Mouse (Mus musculus) T-cell, adult 2 months (primary cell): ENCODE data around the gene Zfc3h1.

Experiments used
- DNase-seq: peaks from one replicate; pipeline ENCODE4 v3.0.0; 2022; ENCODE audit warnings: low spot score

Zfc3h1 gene

DNA sequence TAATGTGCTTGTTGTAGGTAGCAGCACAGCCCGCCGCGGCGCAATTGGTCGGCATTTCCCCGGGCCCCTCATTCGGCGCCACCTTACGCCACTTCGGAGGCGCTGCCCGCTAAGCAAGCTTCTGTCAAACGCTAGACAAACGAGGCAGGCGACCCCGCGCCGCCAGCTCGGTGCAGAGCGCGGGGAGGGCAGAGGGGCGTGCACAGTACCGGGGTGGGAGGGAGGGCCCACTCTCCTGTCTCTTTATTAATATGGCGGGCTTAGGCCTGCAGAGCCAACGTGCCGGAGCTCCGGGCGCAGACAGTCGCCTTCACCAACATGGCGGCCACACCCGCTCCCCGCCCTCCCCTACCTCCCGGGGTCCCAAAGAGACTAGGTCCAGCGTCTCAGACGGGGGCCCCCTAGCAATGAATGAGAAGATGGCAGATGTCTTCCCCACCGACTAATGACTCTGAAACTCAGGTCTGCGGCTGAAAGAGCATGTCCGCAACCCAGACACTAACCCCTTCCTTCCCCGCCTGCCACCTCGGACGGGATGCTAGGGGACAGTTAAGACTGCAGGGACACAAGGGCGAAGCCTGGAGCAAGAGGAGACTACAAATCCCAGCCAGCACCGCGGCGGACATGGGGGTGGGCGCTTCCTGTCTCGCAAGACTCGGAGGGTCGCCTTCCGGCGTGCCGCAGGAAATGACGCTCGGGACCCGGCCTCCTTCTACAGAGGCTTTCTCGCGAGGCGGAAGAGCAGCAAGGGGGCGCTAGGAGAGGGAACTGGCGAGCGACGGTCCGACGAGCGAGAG, at the start of gene Zfc3h1, which contains the start of gene Thap2:
Gene Zfc3h1, plus strand, starts transcription at position 739 of the 797 bp plus-strand sequence.
Gene Thap2, minus strand, starts transcription at position 223 of the 797 bp plus-strand sequence.
- DNase-seq, result peak; percentile 98

DNA sequence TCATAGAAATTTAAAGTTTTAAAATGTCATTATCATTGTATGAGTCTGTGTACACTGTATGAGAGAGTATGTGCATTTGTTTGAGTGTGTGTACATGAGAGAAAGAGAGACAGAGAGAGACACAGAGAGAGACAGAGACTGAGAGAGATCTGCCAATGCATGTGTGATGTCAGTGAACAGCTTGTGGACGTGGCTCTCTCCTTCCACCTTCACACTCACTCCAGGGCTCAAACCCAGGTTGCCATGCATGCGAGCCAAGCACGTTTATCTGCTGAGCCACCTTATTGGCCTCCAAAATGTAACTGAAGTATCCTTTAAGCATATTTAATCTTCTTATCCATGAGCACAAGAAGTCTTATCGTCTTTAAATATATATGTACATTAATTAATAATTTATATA, 47.9 kb upstream of the Zfc3h1 start:
- DNase-seq, result no peak

DNA sequence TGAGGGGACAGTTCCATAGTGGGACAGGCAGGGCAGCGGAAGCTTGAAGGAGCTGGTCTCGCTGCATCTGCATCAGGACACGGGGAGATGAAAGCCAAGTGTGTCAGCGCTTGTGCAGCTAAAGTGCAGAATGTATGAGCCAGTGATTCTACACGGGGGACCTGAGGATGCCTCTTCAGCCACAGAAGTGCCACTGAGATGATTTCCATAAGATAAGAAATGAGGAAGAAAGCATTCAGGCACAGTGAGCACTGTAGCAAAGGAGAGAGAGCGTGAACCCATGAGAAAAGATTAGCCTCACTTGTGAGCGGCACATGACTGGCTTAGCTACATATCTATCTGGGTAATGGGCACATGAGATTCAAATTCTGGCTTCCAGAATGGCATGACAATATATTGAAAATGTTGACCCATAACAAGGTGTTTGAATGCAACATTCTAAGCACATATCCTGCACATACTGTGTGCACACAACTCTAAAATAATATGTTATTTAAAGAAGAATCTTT, 44.9 kb upstream of the Zfc3h1 start:
- DNase-seq, result no peak

DNA sequence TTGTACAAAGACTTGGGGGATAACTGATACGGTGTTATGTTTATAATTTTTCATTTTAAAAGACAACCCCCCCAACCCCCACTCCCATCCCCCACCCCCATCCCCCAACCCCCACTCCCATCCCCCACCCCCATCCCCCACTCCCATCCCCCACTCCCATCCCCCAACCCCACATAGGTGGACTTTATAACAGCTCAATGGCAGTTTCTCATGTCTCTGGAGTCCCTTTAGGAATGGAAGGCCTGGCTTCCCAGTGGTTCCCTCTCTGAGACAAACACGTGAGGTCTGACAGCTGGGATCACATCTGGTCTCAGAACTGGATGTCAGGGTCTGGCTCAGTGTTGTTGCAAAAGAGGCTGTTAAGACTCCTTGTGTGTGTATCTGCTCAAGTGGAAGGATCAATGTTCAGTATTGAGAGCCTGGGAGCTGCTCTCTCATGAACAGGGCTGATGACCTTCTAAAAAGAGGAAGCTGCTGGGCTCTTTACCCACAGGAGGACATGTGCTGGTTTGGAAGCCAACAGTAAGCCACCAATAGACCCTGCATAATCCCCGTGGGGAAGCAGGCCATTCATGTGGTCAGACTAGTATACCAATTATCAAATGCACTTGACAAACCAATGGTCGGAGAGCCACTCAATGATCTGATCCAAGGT, 41.9 kb upstream of the Zfc3h1 start:
- DNase-seq, result no peak

DNA sequence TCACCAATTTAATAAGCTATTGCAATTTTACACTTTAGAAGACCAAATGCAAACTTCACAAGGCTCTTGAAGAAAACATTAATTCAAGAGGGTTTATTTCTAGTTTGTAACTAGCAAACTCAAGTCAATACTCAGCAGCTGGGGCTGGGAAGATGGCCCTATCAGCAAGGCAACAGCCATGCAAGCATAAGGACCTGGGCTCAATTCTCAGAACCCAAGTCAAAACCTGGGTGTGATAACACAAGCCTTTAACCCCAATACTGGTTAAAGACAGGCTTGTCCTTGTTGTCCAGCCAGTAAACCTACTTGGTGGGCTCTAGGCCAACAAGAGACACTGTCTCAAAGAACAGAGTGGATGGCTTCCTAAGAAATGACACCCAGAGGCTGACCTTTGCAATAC, 38.3 kb upstream of the Zfc3h1 start:
- no peak for DNase-seq

DNA sequence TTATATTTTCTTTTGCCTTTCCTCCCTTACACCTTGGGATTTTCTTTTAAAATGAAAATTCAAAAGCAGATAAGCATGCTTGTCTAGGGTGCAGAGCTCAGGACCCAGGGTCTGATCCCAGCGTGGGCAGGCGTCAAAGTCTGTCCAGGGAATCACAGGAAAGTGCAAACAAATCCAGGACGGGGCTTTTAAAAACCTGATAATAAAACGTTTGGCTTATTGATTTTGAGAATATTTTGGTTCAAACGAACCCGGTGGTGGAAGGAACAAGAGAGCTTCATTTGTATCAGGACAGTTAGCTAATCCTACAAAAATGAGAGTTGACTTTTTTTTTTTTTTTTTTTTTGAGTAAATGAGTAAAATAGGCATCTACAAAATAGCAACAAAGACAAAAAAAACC, 36.6 kb upstream of the Zfc3h1 start:
- DNase-seq, result no peak

DNA sequence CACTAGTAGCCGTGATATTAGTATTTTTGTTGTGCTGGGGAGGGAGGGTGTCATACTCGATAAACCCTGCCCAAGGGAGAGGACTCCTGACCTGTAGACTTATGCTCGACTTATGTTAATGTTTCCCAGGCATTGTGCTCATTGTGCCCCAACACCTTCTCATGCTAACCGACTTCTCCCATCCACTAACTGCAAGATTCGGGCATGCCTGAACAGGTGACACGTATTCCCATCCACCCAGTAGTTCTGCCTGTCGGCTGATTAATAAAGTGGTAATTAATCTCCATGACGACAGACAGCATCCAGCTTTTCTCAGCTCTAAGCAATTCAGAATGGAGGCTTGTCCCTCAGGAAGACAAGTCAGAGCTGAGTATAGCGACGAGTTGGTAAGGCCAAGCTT, 35.7 kb upstream of the Zfc3h1 start:
- no peak for DNase-seq

DNA sequence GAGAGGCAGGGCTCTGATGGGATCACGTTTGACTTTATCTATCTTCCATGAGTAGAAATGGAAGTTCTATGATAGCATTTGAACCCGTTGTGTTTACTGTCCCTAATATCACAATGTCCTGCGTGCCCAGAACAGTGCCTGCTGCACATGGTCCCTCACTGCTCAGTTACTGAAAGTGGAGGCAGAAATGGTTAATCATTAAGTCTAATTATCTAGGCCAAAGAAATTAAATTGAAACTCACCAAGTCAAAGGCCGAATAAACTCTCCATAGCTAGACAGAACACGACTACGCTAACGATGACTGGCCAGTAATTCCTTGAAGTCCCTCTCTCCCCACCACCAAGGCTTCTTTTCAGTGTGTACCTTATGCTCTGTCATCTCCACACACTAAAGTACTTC, 35.2 kb upstream of the Zfc3h1 start:
- no peak for DNase-seq

DNA sequence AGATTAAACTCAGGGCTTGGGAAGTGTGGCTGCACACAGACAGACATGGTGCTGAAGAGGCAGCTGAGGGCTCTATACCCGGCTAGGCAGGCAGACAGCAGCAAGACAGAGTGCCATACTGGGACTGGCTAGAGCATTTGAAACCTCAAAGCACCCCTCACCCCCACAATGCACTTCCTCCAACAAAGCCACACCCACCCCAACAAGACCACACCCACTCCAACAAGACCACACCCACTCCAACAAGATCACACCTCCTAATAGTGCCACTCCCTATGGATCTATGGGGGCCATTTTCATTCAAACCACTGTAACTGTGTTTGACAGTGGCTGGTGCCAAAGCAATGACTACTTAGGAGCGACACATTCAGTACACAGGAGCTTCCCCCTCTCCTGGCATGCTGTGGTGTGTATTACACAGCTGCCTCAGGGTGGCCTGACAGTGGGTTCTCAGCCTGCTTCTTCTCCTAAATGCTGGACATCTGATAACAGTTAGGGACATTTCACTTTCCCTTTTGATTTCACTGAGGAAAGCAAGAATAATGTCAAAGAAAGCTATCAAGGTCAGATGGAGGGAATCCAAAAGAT, 33.9 kb upstream of the Zfc3h1 start:
- no peak for DNase-seq

DNA sequence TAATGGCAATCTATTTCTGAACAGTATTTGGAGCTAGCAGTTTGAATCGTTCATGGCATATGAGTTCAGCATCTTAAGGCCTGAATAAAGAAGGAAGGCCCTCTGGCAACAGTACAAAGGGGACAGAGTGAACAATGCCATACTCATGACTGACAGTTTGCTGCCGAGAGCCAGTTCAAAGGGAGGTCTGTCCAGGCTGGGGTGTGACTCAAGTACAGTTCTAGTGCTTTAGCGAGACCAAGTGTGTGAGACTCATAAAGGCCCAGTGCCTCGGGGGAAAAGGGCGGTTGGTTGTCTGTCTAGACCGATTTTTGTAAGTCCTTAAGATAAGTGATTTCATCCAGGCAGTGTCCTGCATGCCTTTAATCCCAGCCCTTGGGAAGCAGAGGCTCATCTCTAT, 30.2 kb upstream of the Zfc3h1 start:
- no peak for DNase-seq

DNA sequence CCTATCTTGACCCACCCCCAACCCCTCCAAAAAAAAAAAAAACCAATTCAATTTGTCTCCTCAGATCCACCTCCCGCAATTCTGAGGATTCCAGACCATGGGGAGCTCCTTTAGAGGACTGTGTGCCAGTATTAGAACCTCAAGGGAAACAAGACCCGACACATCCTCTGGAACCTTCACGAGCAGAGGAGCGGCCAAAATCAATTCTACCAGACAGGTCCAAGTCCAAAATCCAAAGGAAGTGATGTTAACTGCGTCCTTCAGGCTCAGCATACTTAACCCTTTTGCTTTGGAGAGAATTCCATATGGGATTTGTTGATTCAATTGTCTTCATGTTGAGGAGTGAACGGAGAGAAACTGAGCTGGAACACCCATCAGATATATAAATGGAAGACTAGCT, 29.7 kb upstream of the Zfc3h1 start:
- DNase-seq, result no peak

DNA sequence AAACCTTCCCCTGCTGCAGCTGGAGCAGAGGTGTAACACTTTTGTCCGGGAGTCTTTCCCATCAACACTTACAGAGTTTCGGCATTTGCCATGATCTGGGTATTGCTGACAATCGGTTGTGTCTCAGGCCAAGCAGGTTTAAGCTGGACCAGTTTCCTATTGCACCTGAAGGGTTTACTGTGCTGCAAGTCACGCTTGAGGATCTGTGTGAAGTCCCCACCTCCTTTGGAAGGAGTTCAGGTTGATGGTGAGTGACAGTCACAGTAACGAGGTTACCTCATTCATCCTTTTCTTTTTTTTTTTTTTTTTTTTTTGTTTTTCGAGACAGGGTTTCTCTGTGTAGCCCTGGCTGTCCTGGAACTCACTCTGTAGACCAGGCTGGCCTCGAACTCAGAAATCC, 28.7 kb upstream of the Zfc3h1 start:
- DNase-seq, result no peak

DNA sequence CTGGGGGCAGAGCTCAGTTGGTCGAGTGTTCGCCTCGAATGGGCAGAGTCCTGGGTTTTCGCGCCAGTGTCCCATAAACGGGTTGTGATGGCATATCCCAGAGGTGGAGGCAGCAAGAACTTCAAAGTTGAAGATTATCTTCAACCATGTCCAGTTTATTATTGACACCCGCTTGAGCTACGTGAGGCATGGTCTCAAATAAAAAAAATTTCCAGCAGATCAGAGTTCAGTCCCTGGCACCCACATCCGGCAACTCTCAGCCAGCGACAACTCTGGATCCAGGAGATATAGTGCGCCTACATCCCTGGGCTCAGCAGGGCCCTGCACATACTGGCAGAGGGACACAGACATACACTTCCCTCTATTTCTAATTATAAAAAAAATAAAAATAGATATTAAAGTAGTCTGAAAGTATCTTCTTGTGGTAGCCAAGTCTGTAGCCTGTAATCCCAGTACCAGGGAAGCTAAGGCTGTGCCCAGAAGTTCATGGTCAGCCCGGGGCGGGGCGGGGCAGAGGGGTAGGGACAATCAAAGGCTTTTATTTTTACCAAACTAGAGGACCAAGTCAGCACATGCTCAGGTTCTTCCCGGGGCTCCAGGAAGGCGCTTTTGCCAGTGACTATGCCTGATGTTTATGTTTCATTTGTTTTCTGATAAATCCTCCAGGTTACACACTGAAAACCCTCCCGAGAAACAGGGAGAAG, 26.4 kb upstream of the Zfc3h1 start:
- no peak for DNase-seq

DNA sequence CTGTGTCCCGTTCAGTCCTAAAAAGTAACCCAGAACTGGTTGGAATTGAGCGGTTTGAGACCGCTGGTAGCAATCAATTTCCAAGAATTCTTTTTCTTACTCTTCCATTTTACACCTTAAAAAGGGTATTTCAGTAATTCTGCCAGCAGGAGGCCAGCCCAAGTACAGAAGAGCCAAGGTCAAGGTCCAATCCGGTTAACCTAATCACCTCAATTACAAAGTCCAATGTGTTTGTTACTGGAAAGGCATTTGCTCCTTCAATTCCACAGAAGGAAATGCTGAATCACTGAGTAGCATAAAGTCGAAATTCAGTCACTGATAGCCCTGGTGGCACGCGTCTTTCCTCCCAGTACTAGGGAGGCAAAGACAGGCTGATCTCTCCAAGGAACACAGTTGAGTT, 25.7 kb upstream of the Zfc3h1 start:
- no peak for DNase-seq

DNA sequence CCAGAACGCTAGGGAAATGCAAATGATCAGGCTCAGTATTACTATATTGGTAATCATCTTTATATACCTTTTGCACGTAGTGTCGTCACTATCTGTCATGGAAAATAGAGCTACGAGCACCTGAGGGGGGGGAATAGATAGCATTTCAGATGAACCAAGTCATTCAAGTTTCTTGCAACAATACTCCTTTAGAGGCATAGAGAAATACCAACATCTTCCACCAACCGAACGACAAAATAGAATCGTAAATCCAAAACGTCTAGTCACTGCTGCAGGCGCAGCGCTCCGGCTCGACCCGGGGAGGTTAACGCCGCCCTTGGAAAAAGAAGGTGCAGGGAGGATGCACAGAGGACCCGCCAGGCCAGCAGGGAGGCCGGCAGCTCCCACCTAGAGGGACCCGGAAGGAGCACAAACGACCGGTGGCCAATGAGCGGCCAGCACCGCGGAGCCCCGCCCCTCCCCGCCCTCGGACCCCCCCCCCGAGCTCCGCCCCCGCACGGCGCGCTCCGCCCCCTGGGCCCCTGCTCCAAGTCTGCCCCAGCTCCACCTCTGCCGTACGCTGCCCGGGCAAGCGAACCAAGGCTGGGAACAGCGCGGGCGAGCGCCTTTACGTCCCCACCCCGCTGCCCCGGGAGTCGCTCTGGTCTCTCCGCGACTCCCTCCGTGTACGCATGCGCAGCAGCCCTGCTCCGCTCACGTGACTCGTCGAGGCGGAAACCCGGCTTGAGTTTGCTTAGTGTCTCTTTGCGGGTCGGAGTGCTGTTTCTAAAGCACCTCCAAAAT, 22.7 kb upstream of the Zfc3h1 start, which contains the start of gene Tmem19:
Gene Tmem19, minus strand, starts transcription at position 662 of the 783 bp plus-strand sequence.
- peak; percentile 95 for DNase-seq

DNA sequence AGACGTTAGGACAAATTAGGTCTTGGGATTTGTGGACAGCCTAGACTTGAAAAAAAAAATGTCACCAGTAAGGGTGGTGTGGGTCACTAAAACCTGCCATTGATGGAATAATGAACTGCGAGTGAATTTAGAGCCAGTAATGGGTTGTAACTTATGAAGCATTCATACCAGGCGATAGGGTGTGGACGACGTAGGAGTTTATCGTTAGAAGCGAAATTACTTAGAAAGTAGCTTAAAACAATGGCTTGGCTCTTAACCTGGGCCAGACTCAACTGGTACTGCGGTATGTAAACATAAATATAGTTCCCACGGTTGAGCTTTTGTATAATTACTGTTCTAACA, 22.2 kb upstream of the Zfc3h1 start:
- DNase-seq, result no peak

DNA sequence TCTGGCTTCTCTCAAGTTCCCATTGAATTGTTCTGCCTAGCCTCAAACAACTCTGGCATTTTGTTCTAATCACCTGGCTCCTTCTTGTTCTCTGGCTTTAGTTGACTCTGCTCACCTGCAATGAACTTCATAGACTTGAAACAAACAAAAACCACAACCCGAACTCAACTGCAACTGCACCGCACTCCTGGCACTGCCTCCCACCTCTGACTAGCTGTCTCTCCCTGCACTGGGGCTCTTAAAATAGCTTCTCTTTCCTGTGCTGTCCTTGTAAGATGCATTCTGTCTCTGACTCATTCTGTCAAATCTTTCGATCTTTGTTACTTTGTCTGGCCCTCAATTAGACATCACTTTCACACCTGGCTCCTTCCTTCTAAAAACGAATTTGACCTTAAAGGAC, 21.6 kb upstream of the Zfc3h1 start:
- peak; percentile 41 for DNase-seq

DNA sequence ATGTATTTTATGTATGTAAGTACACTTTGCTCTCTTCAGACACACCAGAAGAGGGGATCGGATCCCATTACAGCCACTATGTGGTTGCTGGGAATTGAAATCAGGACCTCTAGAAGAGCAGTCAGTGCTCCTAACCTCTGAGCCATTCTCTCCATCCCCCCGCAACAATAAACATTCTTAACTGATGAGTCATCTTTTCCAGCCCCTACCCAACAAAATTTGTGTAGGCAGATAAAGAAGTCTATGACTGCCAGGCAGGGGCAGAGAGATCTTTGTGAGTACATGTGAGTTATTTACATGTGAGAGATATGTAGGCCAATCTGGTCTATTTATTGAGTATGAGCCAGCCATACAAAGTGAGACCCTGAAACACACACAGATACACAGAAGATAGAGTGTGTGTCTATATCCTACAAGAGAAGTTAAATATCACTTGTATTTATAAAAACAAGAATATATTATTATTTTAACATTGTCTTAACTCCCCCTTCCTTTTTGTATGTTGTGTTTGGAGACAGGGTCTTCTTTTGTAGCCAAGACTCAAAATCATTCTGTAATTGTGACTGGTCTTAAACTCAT, 3.2 kb upstream of the Zfc3h1 start:
- no peak for DNase-seq

DNA sequence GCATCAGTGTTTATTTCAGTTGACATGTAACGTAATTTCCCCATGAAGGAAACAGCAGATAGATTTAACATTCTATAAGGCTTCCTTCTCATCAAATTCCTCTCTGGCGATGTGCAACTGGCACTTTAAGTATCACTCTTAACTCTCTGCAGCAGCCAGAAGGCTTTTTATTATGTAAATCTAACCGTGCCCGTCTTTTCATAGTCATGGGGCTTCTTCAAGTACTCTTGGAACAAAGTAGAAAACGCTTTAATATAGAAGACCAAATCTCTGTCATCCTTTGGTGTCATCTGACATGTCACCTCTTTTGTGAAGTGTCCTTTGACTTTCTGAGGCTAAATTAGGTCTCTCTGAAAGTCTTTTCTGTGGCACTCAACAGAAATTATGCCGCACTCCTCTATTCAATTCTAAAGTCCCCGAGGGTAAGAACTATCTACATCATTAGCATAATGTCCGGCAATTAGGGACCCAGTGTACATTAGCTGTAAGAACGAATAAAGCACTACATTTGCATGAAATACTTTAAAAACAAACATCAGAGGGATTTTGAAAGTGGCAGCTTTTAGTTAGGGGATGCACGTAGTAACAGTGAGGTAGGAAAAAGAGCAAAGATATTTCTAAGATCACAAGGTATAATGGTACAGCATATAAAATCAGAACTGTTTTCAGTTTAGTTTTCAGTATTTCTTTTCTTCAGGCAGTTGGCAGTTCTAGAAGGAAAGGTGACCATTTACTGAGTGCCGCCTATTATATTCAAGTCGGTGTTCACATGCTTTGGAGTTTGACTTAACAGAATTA, 1.7 kb upstream of the Zfc3h1 start:
- DNase-seq, result no peak

DNA sequence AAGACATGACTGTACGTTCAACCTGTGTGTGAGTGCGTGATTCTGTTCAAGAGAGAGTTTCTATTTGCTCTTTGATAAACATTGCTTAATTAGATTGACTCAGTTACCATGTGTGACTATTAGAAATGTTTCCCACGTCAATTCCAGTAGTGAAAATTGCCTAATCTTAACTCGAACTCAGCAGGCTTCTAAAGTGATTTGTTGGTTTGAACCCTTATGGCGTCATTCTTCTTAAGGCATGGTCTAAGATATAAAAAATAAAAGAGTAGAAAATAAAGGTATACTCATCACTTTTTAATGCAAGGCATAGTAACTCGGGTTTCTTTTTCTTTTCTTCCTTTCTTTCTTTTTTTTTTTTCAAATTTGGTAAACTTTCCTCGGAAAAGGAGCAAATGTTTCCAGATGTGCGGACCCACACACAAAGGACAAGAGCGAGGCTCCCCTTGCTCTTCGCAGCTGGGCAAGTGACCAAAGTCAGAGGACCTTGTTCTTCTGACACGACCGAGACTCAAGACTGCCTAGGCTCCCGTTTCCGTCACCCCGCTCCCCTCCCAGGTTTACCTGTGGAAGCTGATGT, 1.0 kb upstream of the Zfc3h1 start:
- DNase-seq, result no peak
